Mouse (Mus musculus) liver, adult (tissue): Measurements from ENCODE around the gene Kcne3.
A peak's percentile ranks its signal among the peaks of the same experiment; 100 is the strongest.

Experiments used
- GATA4 ChIP-seq: IDR thresholded peaks from 2 replicates; pipeline ENCODE4 v1.6.1; 2014; ENCODE audit warnings: mild to moderate bottlenecking, low read length; ENCODE audit not compliant: insufficient replicate concordance

The Kcne3 gene

DNA sequence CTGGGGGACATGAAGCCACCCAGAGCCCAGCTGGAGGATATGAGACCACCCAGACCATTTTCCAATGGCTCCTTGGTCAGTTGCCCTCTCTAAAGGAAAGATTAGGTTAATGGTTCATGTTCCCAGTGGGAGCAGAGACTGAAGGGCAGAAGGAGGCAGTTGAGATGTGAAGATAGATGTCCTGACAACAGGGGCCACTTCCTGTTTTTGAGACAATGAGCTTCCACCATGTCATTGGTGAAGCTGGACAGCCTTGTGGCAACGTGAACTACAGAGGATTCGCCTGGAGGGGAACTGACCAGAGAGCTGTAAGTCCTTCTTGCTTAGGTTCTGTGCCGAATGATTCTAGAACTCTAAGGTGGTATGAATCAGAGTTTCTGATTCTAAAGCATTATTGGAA, at the start of gene Kcne3:
Kcne3 (plus strand) TSS at position 234 of the 400 bp plus-strand sequence.
- TF ChIP-seq GATA4, result no peak

DNA sequence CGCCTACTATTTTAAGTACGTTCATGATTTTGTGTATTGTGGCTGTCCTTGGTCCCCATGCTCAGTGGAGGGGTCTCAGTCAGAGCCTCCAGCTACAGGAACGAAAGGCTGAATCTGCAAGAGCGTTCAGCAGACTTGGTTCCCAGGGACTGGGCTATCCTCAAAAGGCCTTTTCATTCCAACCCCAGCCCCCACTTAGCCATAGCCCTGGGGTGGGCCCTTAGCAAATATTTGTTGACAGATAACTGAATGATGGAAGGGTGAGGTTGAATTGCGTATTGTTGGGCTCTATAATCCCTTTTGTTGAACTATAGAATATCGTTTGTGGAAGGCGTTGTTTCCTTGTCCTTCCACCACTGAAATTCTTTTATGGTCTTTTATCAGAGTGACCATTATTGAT, 49.8 kb upstream of the Kcne3 start:
- TF ChIP-seq GATA4, result no peak

DNA sequence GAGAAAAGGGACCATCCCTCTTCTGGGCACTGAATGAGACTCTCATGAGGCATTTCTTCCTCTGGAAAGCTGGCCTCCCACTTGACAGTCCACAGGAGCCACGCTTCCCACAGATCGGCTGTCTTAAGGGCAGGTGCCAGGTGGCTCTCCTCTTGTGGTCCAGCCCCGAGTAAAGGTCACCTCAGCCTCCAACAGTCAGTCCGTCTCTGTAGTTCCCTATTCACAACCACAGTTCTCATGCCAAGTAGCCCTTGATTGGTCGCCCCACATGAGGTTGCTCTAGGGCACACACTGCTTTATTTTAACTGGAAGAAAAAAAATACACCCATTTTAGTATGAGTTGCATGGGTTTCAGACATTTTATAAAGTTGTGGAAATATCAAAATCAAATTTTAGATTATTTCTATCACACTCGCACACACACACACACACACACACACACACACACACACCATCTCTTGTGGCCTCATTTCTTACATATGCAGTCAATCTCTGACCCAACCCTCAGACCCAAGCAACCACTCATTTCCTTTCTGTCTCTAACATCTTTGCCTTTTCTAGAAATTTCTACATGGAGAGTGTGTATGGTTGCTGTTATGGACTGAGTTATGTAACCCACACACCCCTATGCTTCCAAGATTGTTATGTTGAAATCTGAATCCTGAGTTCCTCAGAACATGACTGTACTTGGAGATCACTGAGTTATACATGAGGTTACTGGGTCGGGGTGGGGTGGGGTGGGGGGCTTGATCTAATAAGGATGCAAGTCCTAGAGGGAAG, 47.9 kb upstream of the Kcne3 start:
- no peak for TF ChIP-seq GATA4

DNA sequence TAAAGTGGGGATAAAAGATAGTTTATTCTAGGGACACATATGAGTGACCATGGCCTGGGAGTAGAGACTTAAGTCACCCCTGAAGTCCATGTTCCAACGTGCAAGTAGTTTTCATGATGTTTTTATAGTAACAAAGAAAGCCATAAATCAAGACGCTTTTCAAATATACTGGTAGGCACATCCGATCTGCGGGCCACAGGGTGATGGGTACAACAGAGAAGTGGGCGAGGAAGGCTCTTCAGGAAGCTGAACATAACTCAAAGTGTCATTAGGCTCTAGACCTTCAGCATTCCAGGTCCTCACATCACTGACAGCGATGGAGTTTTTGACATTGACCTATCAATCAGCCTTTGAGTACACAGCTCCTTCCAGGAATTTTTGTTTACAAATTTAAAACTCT, 45.7 kb upstream of the Kcne3 start:
- no peak for TF ChIP-seq GATA4

DNA sequence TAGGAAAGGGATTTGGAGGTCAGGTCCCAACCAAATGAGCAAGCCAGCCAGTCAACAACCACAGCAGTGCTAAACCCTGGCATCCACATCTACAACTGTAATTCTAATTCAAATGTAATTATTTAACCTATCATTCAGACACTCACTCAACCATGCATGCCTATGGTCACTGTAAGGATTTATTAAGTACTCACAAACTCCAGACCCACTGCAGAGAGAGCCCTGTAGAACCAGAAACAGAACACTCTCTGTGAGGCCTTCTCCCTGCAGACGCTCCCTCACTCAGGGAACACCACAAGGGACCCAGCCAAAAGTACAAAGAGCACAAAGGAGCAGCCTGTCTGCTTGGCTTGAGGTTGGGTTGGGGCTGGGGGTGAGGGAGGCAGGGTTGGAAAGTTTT, 43.9 kb upstream of the Kcne3 start:
- TF ChIP-seq GATA4, result no peak

DNA sequence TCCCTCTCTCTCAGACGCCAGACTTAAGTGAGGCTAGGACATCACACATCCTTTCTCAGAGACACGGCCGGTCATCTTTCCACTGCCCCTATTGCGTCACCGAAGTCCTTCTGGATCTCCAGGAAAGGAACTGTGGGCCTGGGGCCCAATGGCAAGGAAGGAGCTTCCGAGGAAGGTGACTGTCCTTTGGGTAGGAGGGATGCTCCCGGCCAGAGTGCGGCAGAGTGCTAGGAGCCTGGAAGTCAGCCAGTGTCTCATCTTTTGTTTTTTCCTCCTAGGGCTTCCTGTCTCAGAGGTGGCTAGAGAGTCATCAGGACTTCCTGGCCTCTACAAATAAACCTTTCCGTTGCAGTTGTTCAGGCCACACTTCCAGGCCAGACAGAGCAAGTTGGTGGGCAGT, 39.3 kb upstream of the Kcne3 start:
- TF ChIP-seq GATA4, result no peak

DNA sequence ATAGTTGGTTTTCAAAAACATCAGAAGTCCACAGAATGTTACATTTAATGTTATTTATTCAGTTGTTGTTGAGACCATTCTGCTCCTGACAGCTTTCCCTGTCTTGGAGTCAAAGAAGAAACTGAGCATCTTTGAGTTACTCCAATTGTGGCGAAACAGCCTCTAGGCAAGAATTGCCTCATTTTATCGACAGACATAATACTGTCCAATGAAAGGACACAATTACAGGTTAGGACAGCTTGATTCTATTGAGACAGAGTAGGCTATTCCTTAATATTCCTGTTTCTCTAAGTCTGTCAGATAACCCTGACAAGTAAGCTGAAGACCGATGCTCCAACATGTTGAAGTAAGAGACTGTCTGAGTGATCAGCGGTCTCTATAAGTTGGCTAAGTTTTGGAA, 38.2 kb upstream of the Kcne3 start:
- no peak for TF ChIP-seq GATA4

DNA sequence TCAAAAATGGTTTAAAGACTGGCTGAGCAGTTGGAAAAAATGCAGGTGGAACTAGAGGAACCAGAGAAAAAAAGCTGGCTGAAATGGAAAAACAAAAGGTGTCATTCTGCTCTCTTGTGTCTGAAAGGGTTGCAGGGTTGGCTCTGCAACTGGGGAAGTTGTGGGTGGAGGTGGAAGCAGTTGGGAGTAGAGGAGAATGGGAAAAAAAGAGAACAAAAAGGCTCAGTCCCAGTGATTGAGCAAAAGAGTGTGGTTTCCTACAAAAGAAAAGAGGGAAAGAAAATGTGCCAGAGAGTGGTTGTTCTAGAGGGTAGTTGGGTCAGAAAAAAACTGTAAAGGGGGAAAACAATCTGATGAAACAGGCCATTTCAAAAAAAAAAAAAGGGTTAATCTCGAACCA, 35.7 kb upstream of the Kcne3 start:
- TF ChIP-seq GATA4, result no peak

DNA sequence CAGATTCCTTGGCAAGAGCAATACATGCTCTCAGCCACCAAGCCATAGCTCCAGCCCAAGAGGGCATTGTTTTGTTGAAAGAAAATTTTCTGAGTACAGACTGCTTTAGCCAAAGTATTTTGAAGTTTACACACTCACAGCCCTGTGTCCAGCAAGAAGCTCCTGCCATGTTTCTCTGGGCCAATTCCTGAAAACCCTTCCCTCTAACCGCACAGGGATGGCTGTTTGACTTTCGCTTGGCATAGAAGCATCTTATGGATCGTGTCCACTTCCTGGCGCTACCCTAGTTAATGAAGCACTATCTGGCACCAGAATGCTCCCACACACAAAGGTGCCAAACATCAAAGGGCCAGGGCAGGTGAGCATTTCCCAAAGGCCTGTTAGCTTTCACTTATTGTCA, 27.7 kb upstream of the Kcne3 start:
- TF ChIP-seq GATA4, result no peak

DNA sequence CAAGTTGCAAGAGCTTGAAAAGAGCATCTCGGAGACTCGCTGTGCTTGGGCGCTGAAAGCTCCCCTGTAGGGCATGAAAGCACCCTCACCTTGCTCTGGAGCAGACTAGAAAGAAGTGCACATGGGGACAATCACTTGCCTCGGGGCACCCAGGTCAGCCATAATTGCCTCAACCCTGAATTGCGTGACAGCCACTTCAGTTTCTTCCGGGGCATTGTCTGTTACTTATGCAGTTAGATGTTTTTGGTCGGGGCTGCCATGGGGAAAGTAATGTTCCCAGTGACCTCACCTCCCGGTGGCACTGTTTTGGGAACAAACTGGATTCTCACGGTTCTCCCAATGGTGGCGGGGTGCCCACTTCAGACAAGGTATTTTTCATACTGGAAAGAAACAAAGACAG, 26.2 kb upstream of the Kcne3 start:
- no peak for TF ChIP-seq GATA4

DNA sequence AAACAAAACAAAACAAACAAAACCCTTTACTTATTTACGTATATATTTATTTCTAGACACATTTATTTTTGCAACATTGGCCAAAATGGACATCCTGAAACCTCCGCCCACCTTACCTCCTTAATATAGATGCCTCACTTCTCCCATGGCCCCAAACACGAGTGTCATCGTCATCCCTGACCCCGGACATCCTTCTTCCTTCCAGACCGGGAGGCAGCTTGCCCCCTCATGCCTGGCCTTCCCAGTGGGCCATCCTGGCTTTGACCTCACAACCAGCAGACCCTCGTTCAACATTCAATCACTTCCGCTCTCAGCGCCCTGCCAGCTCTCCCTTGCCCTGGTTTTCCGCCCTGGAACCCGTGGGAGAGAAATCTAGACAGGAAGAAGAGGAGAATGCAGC, 25.7 kb upstream of the Kcne3 start:
- peak; percentile 41; the same call in 1 of the 2 replicates for TF ChIP-seq GATA4

DNA sequence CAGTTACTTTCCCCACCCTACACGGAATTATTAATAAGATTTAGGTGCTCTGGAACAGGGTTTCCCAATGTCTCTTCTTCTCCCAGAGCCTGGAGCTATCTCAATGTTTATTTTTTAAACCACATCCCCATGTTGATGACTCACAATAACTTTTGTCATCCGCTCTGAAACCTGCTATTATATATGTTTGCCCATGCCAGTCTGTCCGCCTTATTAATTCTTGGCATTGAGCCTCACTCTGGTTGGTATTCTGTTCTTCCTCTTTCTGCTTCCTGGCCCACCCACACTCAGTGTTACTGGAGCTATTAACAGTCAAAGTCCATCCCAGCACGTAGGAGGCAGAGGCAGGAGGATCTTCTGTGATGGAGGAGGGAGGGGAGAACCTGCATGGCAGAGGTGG, 18.6 kb upstream of the Kcne3 start:
- no peak for TF ChIP-seq GATA4

DNA sequence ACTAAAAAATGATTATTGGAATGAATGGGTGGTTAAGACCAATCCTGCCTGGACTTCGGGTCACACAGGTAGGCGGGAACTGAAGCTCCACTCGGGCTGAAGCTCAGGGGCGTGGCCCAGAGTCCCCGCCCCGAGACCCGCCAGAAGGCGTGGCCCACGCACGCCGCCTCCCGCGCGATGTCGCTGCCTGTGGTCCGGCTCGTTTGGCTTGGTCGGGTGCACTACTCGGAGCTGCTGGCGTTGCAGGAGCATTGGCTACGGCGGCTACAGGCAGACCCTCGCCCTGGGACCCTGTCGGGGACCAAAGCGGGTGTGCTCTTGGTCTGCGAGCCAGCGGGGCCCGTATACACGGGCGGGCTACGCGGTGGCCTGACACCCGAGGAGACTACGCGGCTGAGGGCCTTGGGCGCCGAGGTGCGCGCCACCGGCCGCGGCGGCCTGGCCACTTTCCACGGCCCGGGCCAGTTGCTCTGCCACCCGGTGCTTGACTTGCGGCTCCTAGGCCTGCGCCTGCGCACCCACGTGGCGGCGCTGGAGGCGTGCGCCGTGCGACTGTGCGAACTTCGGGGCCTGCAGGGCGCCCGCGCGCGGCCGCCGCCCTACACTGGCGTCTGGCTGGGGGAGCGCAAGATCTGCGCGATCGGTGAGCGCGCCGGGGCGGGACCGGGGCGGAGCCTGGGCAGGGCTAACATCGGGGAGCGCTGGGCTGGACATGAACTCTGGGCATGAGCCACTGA, 17.0 kb upstream of the Kcne3 start, which contains the start of gene Lipt2:
Lipt2 (plus strand) TSS at position 173 of the 737 bp plus-strand sequence.
- TF ChIP-seq GATA4, result peak; percentile 74; the same call in 1 of the 2 replicates

DNA sequence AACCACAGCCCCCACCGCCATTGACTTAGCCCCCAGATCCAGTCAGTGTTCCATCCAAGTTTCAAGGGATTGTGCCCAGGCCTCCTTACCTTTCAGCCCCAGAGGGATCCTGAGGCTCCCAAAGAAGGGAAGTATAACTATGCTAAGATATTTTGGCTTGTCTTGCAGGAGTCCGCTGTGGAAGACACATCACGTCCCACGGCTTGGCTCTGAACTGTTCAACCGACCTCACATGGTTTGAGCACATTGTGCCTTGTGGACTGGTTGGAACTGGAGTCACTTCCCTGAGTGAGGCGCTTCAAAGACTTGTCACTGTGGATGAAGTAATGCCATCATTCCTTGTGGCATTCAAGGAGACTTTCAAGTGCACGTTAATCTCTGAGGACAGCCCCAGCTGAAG, 16.3 kb upstream of the Kcne3 start:
- TF ChIP-seq GATA4, result no peak

DNA sequence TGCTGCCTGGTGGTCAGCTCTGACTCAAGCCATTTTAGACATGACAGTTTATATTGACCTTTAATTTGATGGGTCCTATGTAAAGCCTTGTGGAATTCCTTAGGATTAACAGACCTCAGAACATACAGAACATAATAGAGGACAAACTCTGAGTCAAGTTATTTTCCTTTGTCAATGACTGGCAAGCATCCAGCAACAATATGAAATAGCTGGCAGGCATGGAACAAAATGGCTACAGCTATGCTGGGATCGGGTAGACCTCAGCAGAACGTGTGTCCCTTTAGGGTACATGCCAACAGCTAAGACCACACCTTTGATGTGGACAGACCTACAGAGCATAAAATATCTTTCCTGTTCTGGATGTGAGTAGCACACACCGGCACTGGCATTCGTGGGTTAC, 12.8 kb upstream of the Kcne3 start:
- no peak for TF ChIP-seq GATA4

DNA sequence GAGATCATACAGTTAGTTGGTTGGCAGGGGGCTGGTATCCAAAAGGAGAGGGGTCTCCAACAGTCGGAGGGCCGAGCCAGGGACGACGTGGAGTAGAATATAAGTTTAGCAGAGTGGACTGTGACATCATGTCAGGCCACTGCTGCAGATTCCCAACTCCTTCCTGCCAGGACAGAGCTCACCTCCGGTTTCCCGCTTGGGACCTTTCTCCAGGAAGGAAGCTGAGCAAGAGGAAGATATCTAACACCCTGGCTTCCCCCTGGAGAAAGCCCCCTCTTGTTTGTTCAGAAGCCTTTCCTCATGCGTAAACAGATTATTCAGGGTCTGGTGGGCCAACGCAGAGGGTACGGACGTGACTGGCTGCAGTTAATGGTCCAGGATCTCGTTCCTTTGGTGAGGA, 7.6 kb upstream of the Kcne3 start:
- no peak for TF ChIP-seq GATA4
